Mouse (Mus musculus): Measurements from ENCODE around the gene Scgb2b17. TPM values are rescaled to one million over a fixed set of nuclear protein-coding genes. Genes with fewer than 3 reads are reported as not detected.
"Not testable (repeated sequence)": the region's sequence is repeated elsewhere in the genome, so short reads cannot be mapped to it uniquely, and the experiment has no call there.

The Scgb2b17 gene
- polyA plus RNA-seq (2015; fragmentation: Nextera tagmentation; extraction: Ambion mirVana) = not detected in 2 replicates

DNA sequence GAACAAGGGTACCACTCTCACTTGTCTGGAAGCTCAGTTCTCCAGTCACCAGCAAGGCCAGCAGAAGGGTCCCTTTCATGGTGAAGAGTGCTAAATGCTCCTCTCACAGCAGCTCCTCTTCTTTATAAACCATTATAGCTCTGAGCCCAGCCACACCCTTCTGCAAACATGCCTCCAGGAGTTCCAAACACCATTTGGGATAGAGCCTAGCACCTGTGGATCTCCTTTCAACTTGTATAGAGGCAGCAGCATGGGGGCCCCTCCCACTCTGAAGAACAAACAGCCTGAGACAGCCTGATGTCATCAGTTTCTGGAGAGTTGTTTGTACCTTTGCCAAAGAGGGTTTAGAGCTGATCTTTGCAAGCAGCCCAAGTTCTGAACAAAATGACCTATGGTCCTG lies at the start of gene Scgb2b17:
Gene Scgb2b17, minus strand, starts transcription at position 101 of the 400 bp plus-strand sequence.
- H3K4me1 ChIP-seq (replicated peaks); H3K4me2 ChIP-seq; ATAC-seq (ENCODE audit: low read depth); H3K36me3 ChIP-seq; H3K4me3 ChIP-seq (replicated peaks); H3K27me3 ChIP-seq; H3K9ac ChIP-seq; H3K27ac ChIP-seq; DNase-seq; H3K9me3 ChIP-seq (replicated peaks): not testable (repeated sequence)

DNA sequence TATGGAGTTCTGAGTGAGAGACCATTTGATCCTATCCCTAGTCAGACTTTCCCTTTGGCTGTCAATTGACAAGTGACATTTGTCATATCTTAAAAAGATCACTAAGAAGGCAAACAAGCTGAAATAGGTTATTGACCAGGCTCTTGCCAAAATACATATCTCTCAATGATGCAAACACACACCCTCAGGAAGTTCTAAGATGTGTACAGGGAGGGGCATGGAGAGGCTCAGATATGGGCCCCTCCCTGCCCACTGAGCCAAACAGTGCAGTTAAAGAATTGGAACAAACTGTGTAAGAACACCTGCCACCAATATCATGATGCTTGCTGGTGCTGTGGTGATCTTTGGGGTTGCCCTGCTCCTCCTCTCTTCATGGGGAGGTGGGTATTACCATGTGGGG lies 6.8 kb upstream of the Scgb2b17 start, which contains the start of gene Scgb1b17:
Gene Scgb1b17, plus strand, starts transcription at position 301 of the 400 bp plus-strand sequence.
- H3K4me3 ChIP-seq (replicated peaks) = not testable (repeated sequence)

More for the DNA sequence above, 6.8 kb upstream of the Scgb2b17 start, which contains the start of gene Scgb1b17:
- H3K36me3 ChIP-seq; ATAC-seq (ENCODE audit: low read depth); H3K9me3 ChIP-seq (replicated peaks); DNase-seq; H3K4me2 ChIP-seq; H3K27me3 ChIP-seq; H3K4me1 ChIP-seq (replicated peaks); H3K27ac ChIP-seq; H3K9ac ChIP-seq: not testable (repeated sequence)

Other genes with a start within 250 kb of the Scgb2b17 start
- gene Scgb2b15, start 226.9 kb downstream of the Scgb2b17 start, polyA plus RNA-seq (2015; fragmentation: Nextera tagmentation; extraction: Ambion mirVana) = not detected in 2 replicates
- not detected in 2 replicates for gene Scgb1b15, start 220.0 kb downstream of the Scgb2b17 start, polyA plus RNA-seq (2015; fragmentation: Nextera tagmentation; extraction: Ambion mirVana)
- not detected in 2 replicates for gene Scgb1b17, start 6.9 kb upstream of the Scgb2b17 start, polyA plus RNA-seq (2015; fragmentation: Nextera tagmentation; extraction: Ambion mirVana)
- not detected in 2 replicates for gene Scgb2b18, start 117.3 kb upstream of the Scgb2b17 start, polyA plus RNA-seq (2015; fragmentation: Nextera tagmentation; extraction: Ambion mirVana)
- gene Scgb1b18, start 129.0 kb upstream of the Scgb2b17 start, polyA plus RNA-seq (2015; fragmentation: Nextera tagmentation; extraction: Ambion mirVana) = not detected in 2 replicates
- not detected in 2 replicates for gene Scgb2b19, start 223.8 kb upstream of the Scgb2b17 start, polyA plus RNA-seq (2015; fragmentation: Nextera tagmentation; extraction: Ambion mirVana)
- not detected in 2 replicates for gene Scgb1b19, start 230.7 kb upstream of the Scgb2b17 start, polyA plus RNA-seq (2015; fragmentation: Nextera tagmentation; extraction: Ambion mirVana)